Mouse (Mus musculus) ovary, postnatal 14 days (tissue): ENCODE data around the gene Gm17078.
"Not testable (repeated sequence)": the region's sequence is repeated elsewhere in the genome, so short reads cannot be mapped to it uniquely, and the experiment has no call there.

ENCODE experiments used
- DNase-seq: peaks from one replicate; pipeline ENCODE4 v3.0.0; 2022; ENCODE audit warnings: low spot score

Gene Gm17078

DNA sequence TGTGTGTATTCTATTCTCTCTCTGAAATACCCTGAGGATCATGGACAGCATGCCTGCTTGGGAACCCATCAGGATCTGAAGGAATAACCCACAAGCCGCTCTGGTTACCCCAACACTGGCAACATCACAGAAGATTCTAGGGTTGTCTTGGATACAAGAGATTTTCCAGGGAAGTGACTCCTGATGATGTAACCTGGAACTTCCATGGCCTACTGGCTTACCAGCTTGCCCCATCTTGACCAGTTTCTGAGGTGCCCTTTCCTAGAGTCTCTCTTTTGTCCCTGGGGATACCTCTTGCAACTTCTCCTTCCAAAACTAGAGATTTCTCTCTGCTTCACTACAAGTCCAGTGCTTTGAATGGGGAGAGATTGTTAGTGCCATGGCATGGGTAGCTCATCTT lies at the start of gene Gm17078:
Gm17078 (minus strand) TSS at position 101 of the 400 bp plus-strand sequence.
- no peak for DNase-seq

DNA sequence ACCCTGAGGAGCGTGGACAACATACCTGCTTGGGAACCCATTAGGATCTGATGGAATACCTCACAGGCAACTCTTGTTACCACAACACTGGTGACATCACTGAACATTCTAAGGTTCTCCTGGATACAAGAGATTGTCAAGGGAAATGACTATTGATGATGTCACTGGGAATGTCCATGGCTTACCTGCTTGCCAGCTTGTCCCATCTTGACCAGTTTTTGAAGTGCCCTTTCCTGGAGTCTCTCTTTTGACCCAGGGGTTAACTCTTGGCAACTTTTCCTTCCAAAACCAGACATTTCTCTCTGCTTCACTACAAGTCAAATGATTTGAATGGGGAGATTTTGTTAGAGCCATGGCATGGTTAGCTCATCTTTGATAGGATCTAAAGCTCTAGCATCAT lies 24.5 kb upstream of the Gm17078 start, which contains the start of gene Gm4181:
Gm4181 (minus strand) TSS at position 101 of the 400 bp plus-strand sequence.
- not testable (repeated sequence) for DNase-seq

DNA sequence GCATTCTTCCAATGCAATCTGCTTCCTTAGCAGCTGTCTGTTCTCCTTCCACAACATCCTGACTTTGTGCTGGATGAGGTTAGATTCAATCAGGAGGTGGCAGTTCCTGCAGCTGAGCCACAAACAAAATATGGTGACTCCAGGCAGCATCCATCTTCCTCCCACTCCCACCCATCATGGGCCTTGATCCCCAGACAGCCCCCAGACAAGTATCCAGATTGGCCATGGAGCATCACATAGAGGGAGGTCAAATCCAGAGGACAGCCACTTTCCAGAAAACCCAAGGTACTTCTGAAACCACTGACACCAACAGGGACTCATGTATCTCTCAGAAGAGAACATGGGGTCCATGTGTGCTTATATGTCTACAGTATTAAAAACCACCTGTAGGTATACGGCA lies 21.3 kb upstream of the Gm17078 start:
- not testable (repeated sequence) for DNase-seq

DNA sequence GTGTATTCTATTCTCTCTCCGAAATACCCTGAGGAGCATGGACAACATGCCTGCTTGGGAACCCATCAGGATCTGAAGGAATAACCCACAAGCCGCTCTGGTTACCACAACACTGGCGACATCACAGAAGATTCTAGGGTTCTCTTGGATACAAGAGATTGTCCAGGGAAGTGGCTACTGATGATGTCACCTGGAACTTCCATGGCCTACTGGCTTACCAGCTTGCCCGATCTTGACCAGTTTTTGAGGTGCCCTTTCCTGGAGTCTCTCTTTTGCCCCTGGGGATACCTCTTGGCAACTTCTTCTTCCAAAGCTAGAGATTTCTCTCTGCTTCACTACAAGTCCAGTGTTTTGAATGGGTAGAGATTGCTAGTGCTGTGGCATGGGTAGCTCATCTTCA lies 19.1 kb downstream of the Gm17078 start, which contains the start of gene Gm17174:
Gm17174 (minus strand) TSS at position 101 of the 400 bp plus-strand sequence.
- not testable (repeated sequence) for DNase-seq

DNA sequence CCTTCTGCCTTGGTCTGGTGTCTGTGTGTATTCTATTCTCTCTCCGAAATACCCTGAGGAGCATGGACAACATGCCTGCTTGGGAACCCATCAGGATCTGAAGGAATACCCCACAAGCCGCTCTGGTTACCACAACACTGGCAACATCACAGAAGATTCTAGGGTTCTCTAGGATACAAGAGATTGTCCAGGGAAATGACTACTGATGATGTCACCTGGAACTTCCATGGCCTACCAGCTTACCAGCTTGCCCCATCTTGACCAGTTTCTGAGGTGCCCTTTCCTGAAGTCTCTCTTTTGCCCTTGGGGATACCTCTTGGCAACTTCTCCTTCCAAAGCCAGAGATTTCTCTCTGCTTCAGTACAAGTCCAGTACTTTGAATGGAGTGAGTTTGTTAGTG lies 37.1 kb downstream of the Gm17078 start, which contains the start of gene Gm17175:
Gm17175 (minus strand) TSS at position 101 of the 400 bp plus-strand sequence.
- not testable (repeated sequence) for DNase-seq
